Mouse (Mus musculus) liver (tissue): ENCODE measurements at regions not wholly inside any gene's neighbourhood (a gene's known extent, or its start where the extent isn't known, plus 50 kb on each side); places are given as distances from the start of the nearest gene placed in this dataset.

Experiments used
- DNase-seq: peaks from one replicate; pipeline ENCODE4 v3.0.0-alpha.2; 2020; ENCODE audit warnings: mixed read lengths

- DNase-seq: no peak
Measured at GRCm38 (mm10) chr2:74087375-74087774, 176.2 kb upstream of the Atp5g3 start.

DNA sequence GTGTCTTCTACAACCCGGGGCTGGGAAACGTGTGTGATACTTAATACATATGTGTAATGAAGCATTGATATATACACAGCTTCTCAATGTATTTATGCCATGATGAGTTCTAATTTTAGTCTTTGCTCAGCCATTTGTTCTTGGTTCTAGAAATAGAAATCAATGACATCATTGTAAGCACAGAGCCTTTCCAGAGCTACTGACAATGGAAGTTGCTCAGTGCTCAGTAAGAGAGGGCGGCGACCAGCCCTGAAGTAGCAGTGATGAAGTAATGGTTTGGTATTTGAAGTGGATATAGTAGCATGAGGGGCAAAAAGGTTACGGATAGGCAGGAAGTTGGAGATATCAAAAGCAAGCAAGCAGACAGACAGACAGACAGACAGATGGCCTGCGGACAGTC, 173.8 kb upstream of the Atp5g3 start:
- DNase-seq: no peak

GRCm38 (mm10) chr2:74076774-74077173, 165.6 kb upstream of the Atp5g3 start:
- no peak for DNase-seq

- DNase-seq: no peak
Measured at GRCm38 (mm10) chr2:74075566-74075965, 164.4 kb upstream of the Atp5g3 start.

GRCm38 (mm10) chr2:74073396-74073795, 162.3 kb upstream of the Atp5g3 start:
- no peak for DNase-seq

DNA sequence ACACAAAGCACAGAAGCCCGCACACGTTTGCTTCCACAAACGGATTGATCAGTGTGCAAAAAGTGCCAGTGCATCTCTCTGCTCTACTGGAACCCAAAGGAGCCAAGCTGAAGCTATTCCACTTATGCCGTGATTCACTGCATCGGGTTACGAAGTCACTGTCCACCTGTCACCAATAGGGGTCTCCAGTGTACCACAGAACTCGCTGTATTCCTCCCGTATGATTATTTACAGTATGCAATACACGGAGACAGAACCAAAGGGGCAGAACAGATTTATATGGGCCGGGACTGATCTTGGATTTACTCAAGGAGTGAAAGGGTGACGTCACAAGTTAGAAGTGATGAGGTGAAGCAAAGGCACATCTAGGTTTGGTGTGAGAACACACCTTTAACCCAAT, 155.5 kb upstream of the Atp5g3 start:
- DNase-seq: peak; percentile 20

DNA sequence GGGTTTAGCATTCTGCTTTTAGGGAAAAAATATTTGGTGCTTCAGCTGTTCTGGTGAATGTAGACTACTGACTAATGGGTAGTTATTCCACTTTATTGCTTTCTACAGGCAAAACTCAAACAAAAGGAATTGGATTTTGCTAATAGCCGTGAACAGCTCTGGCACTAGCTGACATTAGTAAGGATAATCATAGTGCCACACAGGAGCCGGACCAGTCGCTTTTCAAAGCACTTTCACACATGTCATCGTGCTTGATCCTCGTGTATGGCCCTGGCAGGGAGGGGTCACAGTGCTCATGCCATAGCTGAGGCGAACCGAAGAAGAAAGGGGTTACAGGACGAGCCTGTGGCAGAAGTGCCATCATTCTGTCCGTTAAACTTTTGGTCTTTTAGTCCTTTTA, 153.2 kb upstream of the Atp5g3 start:
- no peak for DNase-seq

DNA sequence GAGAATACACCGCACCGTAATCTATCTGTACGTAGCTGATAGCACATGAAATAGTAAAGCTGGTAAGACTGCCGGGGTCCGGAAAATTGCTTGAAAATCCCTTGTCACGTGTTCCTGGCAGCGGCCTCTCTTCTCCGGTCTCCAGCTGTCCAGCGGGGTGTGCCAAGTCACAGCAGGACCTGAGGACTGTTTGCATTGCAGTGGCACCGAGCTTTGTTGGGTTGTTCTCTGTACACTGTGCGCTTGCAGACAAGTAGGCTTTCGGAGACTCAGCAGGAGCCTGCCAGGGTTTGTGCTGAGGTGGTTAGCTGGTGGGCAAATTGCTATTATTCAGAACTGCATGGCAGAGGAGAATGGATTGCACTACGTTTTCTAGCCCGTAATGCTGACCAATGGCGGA, 152.7 kb upstream of the Atp5g3 start:
- DNase-seq: no peak

- no peak for DNase-seq
Measured at GRCm38 (mm10) chr2:74063302-74063701, 152.2 kb upstream of the Atp5g3 start.

GRCm38 (mm10) chr2:74042430-74042829, 131.3 kb upstream of the Atp5g3 start:
- no peak for DNase-seq

DNA sequence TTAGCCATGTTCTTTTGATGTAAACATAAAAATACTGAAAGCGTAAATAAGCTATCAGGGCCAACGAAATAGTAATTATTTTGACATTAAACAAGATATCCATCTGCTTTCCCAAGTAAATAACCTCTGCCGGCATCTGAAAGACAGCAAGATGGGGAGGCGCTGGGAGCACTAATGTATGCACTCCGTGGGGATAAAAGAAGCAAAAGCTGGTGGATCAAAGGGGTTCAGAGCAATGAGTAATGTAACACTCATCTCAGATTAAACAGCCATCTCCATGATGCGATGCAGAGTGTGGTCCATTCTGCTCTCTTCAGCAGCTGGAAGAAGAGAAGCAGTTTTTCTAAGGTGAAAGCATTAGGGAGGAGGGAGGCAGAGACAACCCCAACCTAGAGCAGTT, 128.5 kb upstream of the Atp5g3 start:
- DNase-seq: no peak

- no peak for DNase-seq
Measured at GRCm38 (mm10) chr2:74036043-74036442, 124.9 kb upstream of the Atp5g3 start.

DNA sequence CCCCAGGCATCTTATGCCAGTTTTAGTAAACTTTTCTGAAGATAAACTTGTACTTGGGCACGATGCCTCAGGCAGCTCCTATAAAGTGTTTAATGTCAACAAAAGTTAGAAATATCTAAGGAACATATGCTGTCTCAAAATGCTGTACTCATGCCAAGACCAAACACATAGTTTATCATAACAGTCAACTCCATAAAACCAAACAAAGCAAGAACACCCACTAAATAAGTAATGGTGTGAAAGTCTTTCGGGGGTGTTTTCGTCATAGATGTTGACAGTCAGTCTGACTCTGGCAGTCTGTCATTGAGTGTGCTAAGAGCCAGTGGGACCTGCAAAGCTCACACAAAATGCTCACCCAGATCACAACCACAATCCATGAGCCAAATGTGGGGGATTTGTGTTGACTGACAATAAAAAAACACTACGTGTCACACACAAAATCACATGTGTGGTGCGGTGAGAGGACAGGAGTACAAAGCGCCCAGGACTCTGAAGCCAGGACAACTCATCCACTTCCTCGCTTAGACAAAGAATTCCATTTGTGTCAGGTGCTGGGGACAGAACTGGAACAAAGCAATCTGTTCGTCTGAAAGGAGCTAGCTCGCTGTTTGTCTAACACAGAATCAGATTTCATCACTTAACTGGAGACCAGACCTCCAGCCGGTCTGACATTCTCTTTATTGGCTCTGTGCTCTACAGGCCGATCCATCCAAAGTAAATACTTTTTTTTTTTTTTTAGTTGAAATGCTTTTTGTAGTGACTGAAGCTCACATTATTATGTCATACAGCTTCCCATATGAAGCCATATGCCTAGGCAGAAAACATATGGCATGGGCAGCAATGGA, 121.3 kb upstream of the Atp5g3 start:
- no peak for DNase-seq

DNA sequence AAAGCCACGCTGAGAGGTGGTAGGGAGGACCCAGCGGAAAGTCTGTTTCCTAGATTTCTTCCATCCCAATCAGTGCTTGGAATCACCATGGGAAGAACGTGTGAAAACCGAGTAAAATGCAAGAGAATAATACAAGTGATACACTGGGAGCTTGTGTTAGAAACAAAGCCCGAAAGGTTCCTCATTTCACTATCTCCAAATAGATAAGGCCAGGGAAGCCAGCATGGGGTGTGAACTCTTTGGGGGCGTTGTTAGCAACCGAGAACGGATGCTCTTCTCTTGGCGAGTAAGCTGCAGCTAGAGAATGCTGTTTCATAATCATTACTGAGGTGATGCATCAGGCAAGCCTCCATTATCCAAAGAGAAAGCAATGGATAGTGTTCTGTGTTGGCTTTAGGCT, 118.8 kb upstream of the Atp5g3 start:
- no peak for DNase-seq

DNA sequence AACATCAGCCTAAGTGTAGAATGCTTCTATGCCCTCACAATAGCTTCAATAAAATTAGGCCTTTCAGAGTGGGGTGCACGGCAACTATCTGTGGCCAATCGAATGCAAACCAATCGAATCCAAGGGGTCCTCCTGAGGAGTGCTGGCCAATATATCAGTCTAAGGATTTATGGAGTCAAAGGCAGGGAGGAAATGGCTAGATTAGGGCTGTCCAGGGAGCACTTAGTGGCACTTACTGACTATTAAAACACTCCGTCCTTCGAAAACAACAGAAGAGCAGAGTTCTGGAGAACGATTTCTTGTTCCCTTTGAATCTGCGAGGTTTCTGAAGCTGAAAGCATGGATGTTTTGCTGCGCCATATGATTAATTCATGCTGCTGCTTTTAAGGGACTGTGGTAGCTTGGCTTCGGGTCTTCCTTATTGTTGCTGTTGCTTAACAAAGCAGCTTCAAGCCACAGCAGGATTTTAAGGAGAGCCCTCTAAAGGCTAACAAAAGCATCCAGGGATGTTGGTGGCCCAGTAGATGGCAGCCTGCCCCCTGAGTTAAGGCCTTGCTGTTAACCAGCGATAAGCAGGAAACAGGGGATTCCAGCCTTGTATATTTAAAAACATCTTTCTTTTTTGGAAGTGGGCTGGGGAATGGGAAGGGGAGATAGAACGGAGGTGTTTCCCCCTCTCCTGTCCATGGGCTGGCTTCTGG, 116.4 kb upstream of the Atp5g3 start:
- peak; percentile 6 for DNase-seq

- DNase-seq: no peak
Measured at GRCm38 (mm10) chr2:74015146-74015545, 104.0 kb upstream of the Atp5g3 start.

DNA sequence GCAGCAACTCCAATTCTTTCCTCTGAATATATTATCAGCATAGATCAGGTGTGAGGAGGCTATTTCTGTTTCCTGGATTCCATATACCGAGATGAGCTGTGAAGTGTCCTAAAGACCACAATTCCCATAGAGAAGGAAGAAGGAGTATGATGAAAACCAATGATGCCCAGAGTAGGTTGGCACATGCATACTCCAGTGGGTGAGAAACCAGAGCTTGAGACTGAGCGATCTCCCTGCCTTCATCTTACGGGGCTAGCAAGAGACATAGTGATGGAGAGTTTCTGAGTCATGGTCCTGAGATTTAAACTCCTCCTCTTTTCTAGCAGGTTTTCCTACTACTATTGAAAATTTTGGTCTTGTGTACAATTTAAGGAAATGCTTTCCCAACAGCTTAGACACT, 103.1 kb upstream of the Atp5g3 start:
- DNase-seq: no peak

DNA sequence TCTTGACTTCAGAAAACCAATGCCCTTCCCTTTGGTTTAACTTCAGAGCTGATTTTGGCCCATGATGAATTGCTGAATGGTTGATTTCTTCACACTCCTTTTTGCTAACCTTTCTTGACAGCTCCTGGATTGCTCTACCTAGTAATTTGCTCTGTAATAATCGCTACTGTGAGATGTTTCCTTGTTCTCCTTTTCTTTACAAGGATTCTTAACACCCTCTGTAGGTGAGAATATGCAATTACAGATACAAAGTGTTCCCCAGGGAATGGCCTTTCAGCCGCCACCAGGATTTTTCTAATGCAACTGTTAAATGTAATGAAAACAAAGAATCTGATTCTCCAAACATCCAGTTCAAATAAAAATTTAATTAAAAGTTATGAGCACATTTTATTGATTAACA, 87.4 kb upstream of the Atp5g3 start:
- no peak for DNase-seq

DNA sequence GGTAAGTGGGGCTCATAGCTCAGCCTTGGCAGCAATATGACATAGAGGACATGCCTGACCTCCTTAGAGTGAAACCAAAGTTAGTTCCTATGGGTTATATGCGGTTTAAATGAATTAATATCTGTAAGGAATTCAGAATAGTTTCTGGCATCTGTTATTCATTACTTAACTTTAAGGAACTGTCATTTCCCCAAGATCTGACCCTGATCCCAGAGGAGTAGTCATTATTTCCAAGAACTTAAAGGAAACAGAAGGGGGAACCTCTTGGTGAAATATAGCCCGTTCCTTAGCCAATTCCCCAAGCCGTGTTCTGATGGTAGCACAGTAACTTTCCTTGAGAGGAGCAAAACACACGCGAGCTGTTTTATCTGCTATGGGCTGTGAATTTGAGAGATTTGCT, 85.9 kb upstream of the Atp5g3 start:
- DNase-seq: no peak

- DNase-seq: no peak
Measured at GRCm38 (mm10) chr2:73991818-73992217, 80.7 kb upstream of the Atp5g3 start.

DNA sequence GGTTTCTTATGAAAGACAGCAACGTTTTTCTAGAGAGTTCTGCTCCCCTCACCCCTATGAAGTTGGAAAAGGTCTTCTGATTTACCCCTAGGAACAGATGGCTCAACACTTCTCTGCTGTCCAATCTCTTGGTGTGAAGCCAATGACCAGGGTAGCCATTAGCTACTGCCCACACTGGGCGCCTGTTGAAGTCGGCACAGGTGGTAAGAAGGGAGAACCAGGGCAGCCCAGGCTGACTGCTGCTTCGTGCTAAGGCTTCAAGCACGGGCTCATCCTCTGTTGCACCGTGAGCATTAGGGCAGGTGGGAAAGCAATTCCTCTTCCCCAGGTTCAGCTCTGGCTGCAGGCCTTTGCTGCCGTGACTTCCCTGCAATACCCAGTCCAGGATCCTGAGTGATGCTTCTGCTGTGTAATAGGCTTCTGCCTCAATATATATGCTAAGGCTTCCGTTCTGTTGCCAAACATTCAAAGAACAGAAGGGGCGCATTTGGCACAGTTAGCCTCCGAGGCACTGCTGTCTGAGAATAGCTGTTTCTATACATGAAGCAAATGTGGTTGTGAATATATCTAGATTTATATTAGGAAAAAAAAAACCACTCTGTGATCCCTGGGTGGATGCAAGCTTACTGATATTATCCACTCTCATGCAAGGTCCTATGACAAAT, 76.4 kb upstream of the Atp5g3 start:
- no peak for DNase-seq

DNA sequence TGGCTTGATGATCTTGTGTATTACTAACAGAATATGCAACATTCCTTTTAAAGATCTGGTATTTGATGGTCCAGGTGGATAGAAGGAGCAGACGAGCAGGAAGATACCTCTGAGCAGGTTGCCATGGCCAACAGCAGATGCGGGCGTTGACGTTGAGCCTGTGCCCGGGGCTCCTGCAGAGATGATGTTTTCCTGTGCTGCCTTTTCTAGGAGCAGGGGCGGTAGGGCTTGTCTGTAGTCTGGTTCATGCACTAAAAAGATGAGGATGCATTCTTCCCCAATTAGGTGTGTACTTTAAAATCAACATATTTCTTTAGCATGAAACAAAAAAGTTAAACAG, 74.8 kb upstream of the Atp5g3 start:
- no peak for DNase-seq

DNA sequence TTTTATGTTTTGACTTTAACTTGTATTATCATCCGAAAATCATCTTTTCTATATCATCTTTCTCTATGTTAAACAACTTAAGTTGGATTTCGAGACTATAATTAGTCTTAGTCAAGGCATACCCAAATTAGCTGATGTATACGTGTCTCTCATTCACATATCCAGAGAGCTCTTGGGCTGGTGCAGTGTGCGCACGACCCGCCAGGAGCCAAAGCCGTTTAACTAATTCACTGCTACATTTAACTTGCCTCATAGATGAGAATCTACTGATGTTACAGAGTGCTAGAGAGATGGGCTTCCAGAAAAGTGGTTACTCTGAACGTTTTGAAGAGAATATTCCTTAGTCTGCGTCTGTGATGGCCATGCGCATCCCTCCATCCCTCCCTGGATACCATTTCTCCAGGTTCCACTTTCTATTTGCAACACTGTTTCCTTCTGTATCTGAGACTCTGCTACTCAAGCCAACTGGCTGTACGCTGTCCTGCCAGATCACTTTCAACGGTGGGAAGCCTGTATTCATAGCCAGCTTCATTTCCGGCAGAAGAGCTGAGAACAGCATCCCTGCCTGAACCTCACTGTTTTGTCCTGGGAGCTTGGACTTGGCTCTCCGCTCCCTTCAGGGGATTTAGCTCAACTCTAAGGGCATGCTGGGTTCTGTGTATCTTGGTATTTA, 74.2 kb upstream of the Atp5g3 start:
- no peak for DNase-seq

GRCm38 (mm10) chr2:73983166-73983565, 72.0 kb upstream of the Atp5g3 start:
- DNase-seq: no peak
